Mouse (Mus musculus) forebrain, embryonic 15.5 days (tissue): Measurements from ENCODE around the gene Zbtb16. TPM values are rescaled to one million over a fixed set of nuclear protein-coding genes. Genes with fewer than 3 reads are reported as not detected.

Experiments
- ATAC-seq: fragments of 200-750 bp; cut with Nextera tagmentation; replicated peaks from 2 replicates; pipeline ENCODE4 v1.8.0; 2017; ENCODE audit warnings: mild to moderate bottlenecking, moderate TSS enrichment, moderate library complexity
- H3K27ac ChIP-seq: fragments of 300-500 bp; sonication (generic); replicated peaks from 2 replicates; pipeline ENCODE4 v1.5.1; 2015; ENCODE audit warnings: mild to moderate bottlenecking, inconsistent platforms
- H3K27me3 ChIP-seq: fragments of 300-500 bp; sonication (generic); 2 replicates; pipeline ENCODE4 v1.6.1; 2015; ENCODE audit warnings: inconsistent platforms
- H3K36me3 ChIP-seq: fragments of 300-500 bp; sonication (generic); 2 replicates; pipeline ENCODE4 v1.6.1; 2015; ENCODE audit warnings: mild to moderate bottlenecking, inconsistent platforms
- H3K4me1 ChIP-seq: fragments of 300-500 bp; sonication (generic); 2 replicates; pipeline ENCODE4 v1.6.1; 2015; ENCODE audit warnings: inconsistent platforms
- H3K4me2 ChIP-seq: fragments of 300-500 bp; sonication (generic); replicated peaks from 2 replicates; pipeline ENCODE4 v1.6.1; 2015; ENCODE audit warnings: mild to moderate bottlenecking, inconsistent platforms
- H3K4me3 ChIP-seq: fragments of 300-500 bp; sonication (generic); 2 replicates; pipeline ENCODE4 v1.5.1; 2015; ENCODE audit warnings: mild to moderate bottlenecking, inconsistent platforms
- H3K9ac ChIP-seq: fragments of 300-500 bp; sonication (generic); replicated peaks from 2 replicates; pipeline ENCODE4 v1.6.1; 2015; ENCODE audit warnings: mild to moderate bottlenecking, inconsistent platforms
- H3K9me3 ChIP-seq: fragments of 300-500 bp; sonication (generic); 2 replicates; pipeline ENCODE4 v1.6.1; 2016; ENCODE audit warnings: inconsistent platforms
- WGBS: fragments of 180-500 bp; shearing (Covaris S2); methylation state at CpG from one replicate; pipeline ENCODE4 v1.1.7; 2015; ENCODE audit warnings: mixed read lengths; 5-methylcytosine and 5-hydroxymethylcytosine counted together
- polyA plus RNA-seq: library from polyadenylated mRNA; unstranded; fragments of >200 nt; fragmentation: Nextera tagmentation; extraction: Ambion mirVana; gene quantifications from 2 replicates; pipeline ENCODE4 v1.2.1, GENCODE M21; 2015

Zbtb16 gene
- polyA plus RNA-seq, 1 experiment from 2014 or later, result 5.2 TPM

GRCm38 (mm10) chr9:48715042-48715441, 121.0 kb downstream of the Zbtb16 start:
- Histone ChIP-seq H3K27ac (no peak overlapping the region), H3K4me1 (peaks cover 14% of the 10 kb centered on the region), H3K9ac (no peak overlapping the region), H3K36me3 (no peaks in the 10 kb centered on the region), H3K27me3 (no peaks in the 10 kb centered on the region), H3K9me3 (no peaks in the 10 kb centered on the region), H3K4me2 (no peak overlapping the region), H3K4me3 (no peak overlapping the region)
- no peak for ATAC-seq
- WGBS, result 93% methylated on average over 8 of the region's 8 CpGs

GRCm38 (mm10) chr9:48713779-48714178, 122.2 kb downstream of the Zbtb16 start:
- no peak overlapping the region for H3K4me2 ChIP-seq
- H3K27me3 ChIP-seq, result no peaks in the 10 kb centered on the region
- H3K9ac ChIP-seq, result no peak overlapping the region
- 93% methylated on average over 8 of the region's 8 CpGs for WGBS
- peaks cover 14% of the 10 kb centered on the region for H3K4me1 ChIP-seq
- no peak overlapping the region for H3K27ac ChIP-seq
- no peaks in the 10 kb centered on the region for H3K9me3 ChIP-seq
- no peak overlapping the region for H3K4me3 ChIP-seq
- no peaks in the 10 kb centered on the region for H3K36me3 ChIP-seq
- no peak for ATAC-seq

- Histone ChIP-seq H3K4me1 (peaks cover 14% of the 10 kb centered on the region), H3K27ac (no peak overlapping the region), H3K9me3 (no peaks in the 10 kb centered on the region), H3K9ac (no peak overlapping the region), H3K36me3 (no peaks in the 10 kb centered on the region), H3K4me2 (no peak overlapping the region), H3K4me3 (no peak overlapping the region), H3K27me3 (no peaks in the 10 kb centered on the region)
- ATAC-seq, result no peak
- WGBS, result 89% methylated on average over 13 of the region's 13 CpGs
These were observed 122.8 kb downstream of the Zbtb16 start for GRCm38 (mm10) chr9:48712985-48713765.

- Histone ChIP-seq H3K27ac (no peak overlapping the region), H3K4me1 (peaks cover 17% of the 10 kb centered on the region), H3K4me2 (no peak overlapping the region), H3K4me3 (no peak overlapping the region), H3K9ac (no peak overlapping the region), H3K36me3 (no peaks in the 10 kb centered on the region), H3K27me3 (no peaks in the 10 kb centered on the region), H3K9me3 (no peaks in the 10 kb centered on the region)
- WGBS, result 79% methylated on average over 5 of the region's 5 CpGs
- ATAC-seq, result no peak
These were observed 124.2 kb downstream of the Zbtb16 start for GRCm38 (mm10) chr9:48711826-48712225.

GRCm38 (mm10) chr9:48711296-48711781, 124.7 kb downstream of the Zbtb16 start:
- H3K27ac ChIP-seq, result no peak overlapping the region
- H3K9me3 ChIP-seq, result no peaks in the 10 kb centered on the region
- 0 out of 2 replicates have a peak, but pooled peaks have one; percentile 16 for ATAC-seq
- H3K36me3 ChIP-seq, result no peaks in the 10 kb centered on the region
- no peak overlapping the region for H3K9ac ChIP-seq
- H3K27me3 ChIP-seq, result no peaks in the 10 kb centered on the region
- WGBS, result 40% methylated on average over 9 of the region's 9 CpGs
- no peak overlapping the region for H3K4me2 ChIP-seq
- H3K4me1 ChIP-seq, result peaks cover 18% of the 10 kb centered on the region
- H3K4me3 ChIP-seq, result no peak overlapping the region

- ATAC-seq, result 0 out of 2 replicates have a peak, but pooled peaks have one; percentile 6
- no peak overlapping the region for H3K4me3 ChIP-seq
- peaks cover 18% of the 10 kb centered on the region for H3K4me1 ChIP-seq
- H3K27ac ChIP-seq, result no peak overlapping the region
- no peaks in the 10 kb centered on the region for H3K36me3 ChIP-seq
- H3K9ac ChIP-seq, result no peak overlapping the region
- WGBS, result 30% methylated on average over 17 of the region's 17 CpGs
- no peaks in the 10 kb centered on the region for H3K9me3 ChIP-seq
- H3K4me2 ChIP-seq, result no peak overlapping the region
- H3K27me3 ChIP-seq, result no peaks in the 10 kb centered on the region
These were observed 125.4 kb downstream of the Zbtb16 start for GRCm38 (mm10) chr9:48710355-48711295.

- no peaks in the 10 kb centered on the region for H3K27me3 ChIP-seq
- H3K4me2 ChIP-seq, result no peak overlapping the region
- H3K9ac ChIP-seq, result no peak overlapping the region
- H3K4me1 ChIP-seq, result peaks cover 18% of the 10 kb centered on the region
- H3K4me3 ChIP-seq, result no peak overlapping the region
- ATAC-seq, result no peak
- H3K9me3 ChIP-seq, result no peaks in the 10 kb centered on the region
- WGBS, result 88% methylated on average over 6 of the region's 6 CpGs
- no peaks in the 10 kb centered on the region for H3K36me3 ChIP-seq
- H3K27ac ChIP-seq, result no peak overlapping the region
These were observed 128.2 kb downstream of the Zbtb16 start for GRCm38 (mm10) chr9:48707824-48708229.

- Histone ChIP-seq H3K4me1 (peaks cover 18% of the 10 kb centered on the region), H3K27ac (no peak overlapping the region), H3K4me3 (no peak overlapping the region), H3K36me3 (no peaks in the 10 kb centered on the region), H3K4me2 (no peak overlapping the region), H3K9me3 (no peaks in the 10 kb centered on the region), H3K27me3 (no peaks in the 10 kb centered on the region), H3K9ac (no peak overlapping the region)
- 69% methylated on average over 14 of the region's 14 CpGs for WGBS
- no peak for ATAC-seq
These were observed 128.7 kb downstream of the Zbtb16 start for GRCm38 (mm10) chr9:48707134-48707823.

GRCm38 (mm10) chr9:48701296-48701695, 134.7 kb downstream of the Zbtb16 start:
- no peak overlapping the region for H3K9ac ChIP-seq
- H3K4me3 ChIP-seq, result no peak overlapping the region
- H3K27me3 ChIP-seq, result peaks cover 2% of the 10 kb centered on the region; the same call in 1 of the 2 replicates
- peaks cover 4% of the 10 kb centered on the region; the same call in 1 of the 2 replicates for H3K4me1 ChIP-seq
- H3K27ac ChIP-seq, result no peak overlapping the region
- H3K36me3 ChIP-seq, result no peaks in the 10 kb centered on the region
- WGBS, result 68% methylated on average over 4 of the region's 4 CpGs
- no peak for ATAC-seq
- no peaks in the 10 kb centered on the region for H3K9me3 ChIP-seq
- no peak overlapping the region for H3K4me2 ChIP-seq

GRCm38 (mm10) chr9:48700871-48701270, 135.2 kb downstream of the Zbtb16 start:
- Histone ChIP-seq H3K9me3 (no peaks in the 10 kb centered on the region), H3K9ac (no peak overlapping the region), H3K27ac (no peak overlapping the region), H3K4me1 (peaks cover 4% of the 10 kb centered on the region; the same call in 1 of the 2 replicates), H3K27me3 (peaks cover 5% of the 10 kb centered on the region; the same call in 1 of the 2 replicates), H3K36me3 (no peaks in the 10 kb centered on the region), H3K4me3 (no peak overlapping the region), H3K4me2 (no peak overlapping the region)
- no peak for ATAC-seq
- 80% methylated on average over 8 of the region's 8 CpGs for WGBS

- Histone ChIP-seq H3K36me3 (no peaks in the 10 kb centered on the region), H3K4me3 (no peak overlapping the region), H3K27me3 (peaks cover 13% of the 10 kb centered on the region), H3K9ac (no peak overlapping the region), H3K9me3 (no peaks in the 10 kb centered on the region), H3K4me1 (peaks cover 4% of the 10 kb centered on the region; the same call in 1 of the 2 replicates), H3K27ac (no peak overlapping the region), H3K4me2 (no peak overlapping the region)
- no peak for ATAC-seq
- 19% methylated on average over 2 of the region's 2 CpGs for WGBS
These were observed 138.6 kb downstream of the Zbtb16 start for GRCm38 (mm10) chr9:48697470-48697815.
